Mouse (Mus musculus) hindbrain, embryonic 13.5 days (tissue): ENCODE measurements at regions not wholly inside any gene's neighbourhood (a gene's known extent, or its start where the extent isn't known, plus 50 kb on each side); places are given as distances from the start of the nearest gene placed in this dataset.
A peak's percentile ranks its signal among the peaks of the same experiment; 100 is the strongest.

Source experiments
- ATAC-seq: fragments of 200-750 bp; cut with Nextera tagmentation; 2 replicates; pipeline ENCODE4 v1.8.0; 2017; ENCODE audit warnings: moderate TSS enrichment; ENCODE audit not compliant: low FRiP score
- H3K27ac ChIP-seq: fragments of 300-500 bp; sonication (generic); 2 replicates; pipeline ENCODE4 v1.5.1; 2015; ENCODE audit warnings: inconsistent platforms, mild to moderate bottlenecking, moderate library complexity
- H3K27me3 ChIP-seq: fragments of 300-500 bp; sonication (generic); 2 replicates; pipeline ENCODE4 v1.6.1; 2015; ENCODE audit warnings: mild to moderate bottlenecking, inconsistent platforms
- H3K36me3 ChIP-seq: fragments of 300-500 bp; sonication (generic); 2 replicates; pipeline ENCODE4 v1.6.1; 2015; ENCODE audit warnings: mild to moderate bottlenecking, inconsistent platforms
- H3K4me1 ChIP-seq: fragments of 300-500 bp; sonication (generic); replicated peaks from 2 replicates; pipeline ENCODE4 v1.6.1; 2015; ENCODE audit warnings: inconsistent platforms
- H3K4me2 ChIP-seq: fragments of 300-500 bp; sonication (generic); 2 replicates; pipeline ENCODE4 v1.6.1; 2015; ENCODE audit warnings: inconsistent platforms, mild to moderate bottlenecking, moderate library complexity
- H3K4me3 ChIP-seq: fragments of 300-500 bp; sonication (generic); 2 replicates; pipeline ENCODE4 v1.5.1; 2015; ENCODE audit warnings: mild to moderate bottlenecking, inconsistent platforms
- H3K9ac ChIP-seq: fragments of 300-500 bp; sonication (generic); 2 replicates; pipeline ENCODE4 v1.6.1; 2015; ENCODE audit warnings: mild to moderate bottlenecking, inconsistent platforms
- H3K9me3 ChIP-seq: fragments of 300-500 bp; sonication (generic); 2 replicates; pipeline ENCODE4 v1.6.1; 2016; ENCODE audit warnings: inconsistent platforms
- WGBS: fragments of 180-500 bp; shearing (Covaris S2); methylation state at CpG from one replicate; pipeline ENCODE4 v1.1.7; 2015; 5-methylcytosine and 5-hydroxymethylcytosine counted together

- Histone ChIP-seq H3K4me3 (no peak overlapping the region), H3K36me3 (no peaks in the 10 kb centered on the region), H3K4me2 (no peak overlapping the region), H3K9me3 (no peaks in the 10 kb centered on the region), H3K27me3 (no peaks in the 10 kb centered on the region), H3K9ac (no peak overlapping the region), H3K27ac (no peak overlapping the region), H3K4me1 (no peaks in the 10 kb centered on the region)
- no peak for ATAC-seq
- 91% methylated on average over 2 of the region's 2 CpGs for WGBS
Observed at GRCm38 (mm10) chr5:26494003-26494402, 236.5 kb downstream of the Gm7361 start.

GRCm38 (mm10) chr5:26497641-26498430 lies 240.3 kb downstream of the Gm7361 start:
- Histone ChIP-seq H3K9ac (no peak overlapping the region), H3K4me3 (no peak overlapping the region), H3K9me3 (no peaks in the 10 kb centered on the region), H3K4me1 (no peaks in the 10 kb centered on the region), H3K4me2 (no peak overlapping the region), H3K27me3 (no peaks in the 10 kb centered on the region), H3K27ac (no peak overlapping the region), H3K36me3 (no peaks in the 10 kb centered on the region)
- 79% methylated on average over 2 of the region's 2 CpGs for WGBS
- ATAC-seq = no peak

GRCm38 (mm10) chr5:26509525-26510168 lies 252.2 kb downstream of the Gm7361 start:
- ATAC-seq = no peak
- H3K27ac ChIP-seq = no peak overlapping the region

GRCm38 (mm10) chr5:26513039-26513955 lies 255.8 kb downstream of the Gm7361 start:
- no peak overlapping the region for H3K9ac ChIP-seq
- ATAC-seq = no peak
- H3K36me3 ChIP-seq = no peaks in the 10 kb centered on the region
- 45% methylated on average over 5 of the region's 5 CpGs for WGBS
- no peak overlapping the region for H3K27ac ChIP-seq
- H3K9me3 ChIP-seq = no peaks in the 10 kb centered on the region
- no peak overlapping the region for H3K4me2 ChIP-seq
- H3K4me1 ChIP-seq = no peaks in the 10 kb centered on the region
- no peak overlapping the region for H3K4me3 ChIP-seq
- H3K27me3 ChIP-seq = no peaks in the 10 kb centered on the region

More at GRCm38 (mm10) chr5:26509525-26510168, 252.2 kb downstream of the Gm7361 start:
- WGBS = 91% methylated on average over 1 of the region's 1 CpGs
- Histone ChIP-seq H3K4me2 (no peak overlapping the region), H3K4me1 (no peaks in the 10 kb centered on the region), H3K36me3 (no peaks in the 10 kb centered on the region), H3K9me3 (no peaks in the 10 kb centered on the region), H3K4me3 (no peak overlapping the region), H3K27me3 (no peaks in the 10 kb centered on the region), H3K9ac (no peak overlapping the region)

GRCm38 (mm10) chr5:26535556-26535955 lies 278.1 kb downstream of the Gm7361 start:
- 36% methylated on average over 6 of the region's 6 CpGs for WGBS
- Histone ChIP-seq H3K9me3 (no peaks in the 10 kb centered on the region), H3K4me3 (no peak overlapping the region), H3K4me1 (no peaks in the 10 kb centered on the region), H3K27ac (no peak overlapping the region), H3K27me3 (no peaks in the 10 kb centered on the region), H3K36me3 (no peaks in the 10 kb centered on the region), H3K9ac (no peak overlapping the region), H3K4me2 (no peak overlapping the region)
- ATAC-seq = no peak

GRCm38 (mm10) chr5:26563291-26563690 lies 253.7 kb upstream of the Dpp6 start:
- Histone ChIP-seq H3K4me1 (no peaks in the 10 kb centered on the region), H3K9ac (no peak overlapping the region), H3K4me2 (no peak overlapping the region), H3K9me3 (no peaks in the 10 kb centered on the region), H3K4me3 (no peak overlapping the region), H3K36me3 (no peaks in the 10 kb centered on the region), H3K27me3 (no peaks in the 10 kb centered on the region), H3K27ac (no peak overlapping the region)
- ATAC-seq = no peak
- 91% methylated on average over 1 of the region's 1 CpGs for WGBS

- Histone ChIP-seq H3K9ac (no peak overlapping the region), H3K27ac (no peak overlapping the region), H3K4me3 (no peak overlapping the region), H3K27me3 (no peaks in the 10 kb centered on the region), H3K4me2 (no peak overlapping the region), H3K9me3 (no peaks in the 10 kb centered on the region), H3K36me3 (no peaks in the 10 kb centered on the region), H3K4me1 (no peaks in the 10 kb centered on the region)
- WGBS = 81% methylated on average over 1 of the region's 1 CpGs
- ATAC-seq = no peak
Observed at GRCm38 (mm10) chr5:26564056-26564455, 252.9 kb upstream of the Dpp6 start.

- Histone ChIP-seq H3K36me3 (no peaks in the 10 kb centered on the region), H3K27ac (no peak overlapping the region), H3K9me3 (no peaks in the 10 kb centered on the region), H3K9ac (no peak overlapping the region), H3K4me3 (no peak overlapping the region), H3K4me1 (no peaks in the 10 kb centered on the region), H3K27me3 (no peaks in the 10 kb centered on the region), H3K4me2 (no peak overlapping the region)
- no peak for ATAC-seq
- 77% methylated on average over 3 of the region's 3 CpGs for WGBS
Observed at GRCm38 (mm10) chr5:26572691-26573191, 244.3 kb upstream of the Dpp6 start.

GRCm38 (mm10) chr5:26573446-26573845 lies 243.6 kb upstream of the Dpp6 start:
- Histone ChIP-seq H3K9ac (no peak overlapping the region), H3K4me1 (no peaks in the 10 kb centered on the region), H3K4me3 (no peak overlapping the region), H3K4me2 (no peak overlapping the region), H3K27me3 (no peaks in the 10 kb centered on the region), H3K9me3 (no peaks in the 10 kb centered on the region), H3K27ac (no peak overlapping the region), H3K36me3 (no peaks in the 10 kb centered on the region)
- 73% methylated on average over 3 of the region's 3 CpGs for WGBS
- ATAC-seq = no peak

GRCm38 (mm10) chr5:26586108-26586507 lies 230.9 kb upstream of the Dpp6 start:
- Histone ChIP-seq H3K27ac (no peak overlapping the region), H3K4me1 (no peaks in the 10 kb centered on the region), H3K4me2 (no peak overlapping the region), H3K9ac (no peak overlapping the region), H3K9me3 (no peaks in the 10 kb centered on the region; the same call in 1 of the 2 replicates), H3K4me3 (no peak overlapping the region), H3K36me3 (no peaks in the 10 kb centered on the region), H3K27me3 (0 out of 2 replicates have a peak, but pooled peaks cover 5% of the 10 kb centered on the region)
- WGBS = 82% methylated on average over 5 of the region's 5 CpGs
- ATAC-seq = no peak

GRCm38 (mm10) chr5:26590886-26591285 lies 226.1 kb upstream of the Dpp6 start:
- no peak for ATAC-seq
- no peak overlapping the region for H3K27ac ChIP-seq
- H3K9ac ChIP-seq = no peak overlapping the region
- H3K4me1 ChIP-seq = peaks cover 10% of the 10 kb centered on the region; the same call in 1 of the 2 replicates
- no peak overlapping the region for H3K4me2 ChIP-seq
- H3K27me3 ChIP-seq = peaks cover 5% of the 10 kb centered on the region; the same call in 1 of the 2 replicates
- no peaks in the 10 kb centered on the region for H3K36me3 ChIP-seq
- H3K4me3 ChIP-seq = no peak overlapping the region
- 75% methylated on average over 6 of the region's 6 CpGs for WGBS
- no peaks in the 10 kb centered on the region for H3K9me3 ChIP-seq

- H3K27ac ChIP-seq = no peak overlapping the region
- 33% methylated on average over 3 of the region's 3 CpGs for WGBS
- no peaks in the 10 kb centered on the region for H3K9me3 ChIP-seq
- ATAC-seq = peak; percentile 32; the same call in 1 of the 2 replicates
- H3K4me3 ChIP-seq = no peak overlapping the region
- peaks cover 5% of the 10 kb centered on the region; the same call in 1 of the 2 replicates for H3K27me3 ChIP-seq
- no peak overlapping the region for H3K9ac ChIP-seq
- no peak overlapping the region for H3K4me2 ChIP-seq
- peaks cover 10% of the 10 kb centered on the region; the same call in 1 of the 2 replicates for H3K4me1 ChIP-seq
- H3K36me3 ChIP-seq = no peaks in the 10 kb centered on the region
Observed at GRCm38 (mm10) chr5:26592341-26592740, 224.7 kb upstream of the Dpp6 start.
